Mouse (Mus musculus) liver, postnatal 0 days (tissue): Measurements from ENCODE around the gene Zc3hav1. TPM values are rescaled to one million over a fixed set of nuclear protein-coding genes. Genes with fewer than 3 reads are reported as not detected.
A peak's percentile ranks its signal among the peaks of the same experiment; 100 is the strongest.

Experiments used
- ATAC-seq: fragments of 200-750 bp; cut with Nextera tagmentation; 2 replicates; pipeline ENCODE4 v1.8.0; 2017; ENCODE audit warnings: mild to moderate bottlenecking, moderate library complexity
- DNase-seq: peaks from one replicate; pipeline ENCODE4 v3.0.0-alpha.2; 2016
- H3K27ac ChIP-seq: fragments of 300-500 bp; sonication (generic); 2 replicates; pipeline ENCODE4 v1.5.1; 2014; ENCODE audit warnings: antibody characterized with exemption, moderate library complexity, mild to moderate bottlenecking, low read depth
- H3K27me3 ChIP-seq: fragments of 300-500 bp; sonication (generic); 2 replicates; pipeline ENCODE4 v1.6.1; 2014; ENCODE audit warnings: low read length, control low read depth, mixed read lengths; ENCODE audit not compliant: insufficient read depth
- H3K36me3 ChIP-seq: fragments of 300-500 bp; sonication (generic); replicated peaks from 2 replicates; pipeline ENCODE4 v1.6.1; 2014; ENCODE audit warnings: mild to moderate bottlenecking, control low read depth, low read length, moderate library complexity, mixed read lengths; ENCODE audit not compliant: insufficient read depth
- H3K4me1 ChIP-seq: fragments of 300-500 bp; sonication (generic); 2 replicates; pipeline ENCODE4 v1.6.1; 2014; ENCODE audit warnings: antibody characterized with exemption, mild to moderate bottlenecking, control low read depth; ENCODE audit not compliant: insufficient read depth
- H3K4me2 ChIP-seq: fragments of 300-500 bp; sonication (generic); 2 replicates; pipeline ENCODE4 v1.6.1; 2014; ENCODE audit warnings: low read depth, mild to moderate bottlenecking, low read length, moderate library complexity, mixed read lengths
- H3K4me3 ChIP-seq: fragments of 300-500 bp; sonication (generic); 2 replicates; pipeline ENCODE4 v1.5.1; 2014; ENCODE audit warnings: low read depth, low read length
- H3K9ac ChIP-seq: fragments of 300-500 bp; sonication (generic); replicated peaks from 2 replicates; pipeline ENCODE4 v1.6.1; 2014; ENCODE audit warnings: mild to moderate bottlenecking, moderate library complexity
- H3K9me3 ChIP-seq: fragments of 300-500 bp; sonication (generic); 2 replicates; pipeline ENCODE4 v1.6.1; 2016; ENCODE audit warnings: mild to moderate bottlenecking, control low read depth, low read length, mixed read lengths
- CTCF ChIP-seq: sonication (generic); IDR thresholded peaks from 2 replicates; pipeline ENCODE4 v1.5.1; 2016; ENCODE audit warnings: antibody characterized with exemption, low read depth
- EP300 ChIP-seq: IDR thresholded peaks from 2 replicates; pipeline ENCODE4 v1.6.1; 2016; ENCODE audit warnings: antibody characterized with exemption, low read depth, mild to moderate bottlenecking
- WGBS: fragments of 180-500 bp; shearing (Covaris S2); extraction: QIAGEN DNeasy Blood & Tissue Kit; methylation state at CpG from one replicate; pipeline ENCODE4 v1.1.7; 2014; ENCODE audit not compliant: insufficient replicate concordance; 5-methylcytosine and 5-hydroxymethylcytosine counted together
- polyA plus RNA-seq: library from polyadenylated mRNA; unstranded; fragments of >200 nt; fragmentation: Nextera tagmentation; extraction: Ambion mirVana; gene quantifications from 2 replicates; pipeline ENCODE4 v1.2.1, GENCODE M21; 2015

Zc3hav1 gene
- polyA plus RNA-seq, 1 experiment from 2014 or later, result 16.6 TPM

DNA sequence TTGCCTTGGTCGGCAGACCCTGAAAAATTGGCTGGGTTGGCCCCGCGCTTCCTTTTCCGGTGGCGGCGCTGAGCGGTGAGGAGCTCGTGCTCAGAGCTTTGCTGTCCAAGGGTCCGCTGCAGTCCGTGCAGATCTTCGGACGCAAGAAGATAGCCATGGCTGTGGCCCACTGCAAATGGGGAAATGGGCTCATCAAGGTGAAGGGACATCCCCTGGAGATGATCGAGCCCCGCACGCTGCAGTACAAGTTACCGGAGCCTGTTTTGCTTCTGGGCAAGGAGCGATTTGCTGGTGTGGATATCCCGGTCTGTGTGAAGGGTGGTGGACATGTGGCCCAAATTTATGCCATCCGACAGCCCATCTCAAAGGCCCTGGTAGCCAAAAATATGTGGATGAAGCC lies 70.0 kb downstream of the Zc3hav1 start:
- 95% methylated on average over 19 of the region's 19 CpGs for WGBS
- ATAC-seq (no peak), DNase-seq (no peak)
- Histone ChIP-seq H3K36me3 (0 out of 2 replicates have a peak, but pooled peaks cover 2% of the 10 kb centered on the region), H3K9ac (no peak overlapping the region), H3K4me2 (no peak overlapping the region), H3K4me1 (no peaks in the 10 kb centered on the region), H3K4me3 (no peak overlapping the region), H3K27me3 (no peaks in the 10 kb centered on the region), H3K9me3 (peaks cover 5% of the 10 kb centered on the region; the same call in 1 of the 2 replicates), H3K27ac (no peak overlapping the region)
- TF ChIP-seq CTCF (no peak), EP300 (no peak)

GRCm38 (mm10) chr6:38264466-38264865 lies 89.9 kb downstream of the Zc3hav1 start:
- no peak overlapping the region for H3K9ac ChIP-seq
- TF ChIP-seq CTCF (no peak), EP300 (no peak)
- H3K4me1 ChIP-seq, result no peaks in the 10 kb centered on the region
- no peak overlapping the region for H3K27ac ChIP-seq
- no peak overlapping the region for H3K4me2 ChIP-seq
- H3K36me3 ChIP-seq, result no peaks in the 10 kb centered on the region
- 61% methylated on average over 7 of the region's 7 CpGs for WGBS
- no peak for DNase-seq
- no peaks in the 10 kb centered on the region for H3K9me3 ChIP-seq
- H3K4me3 ChIP-seq, result no peak overlapping the region
- no peaks in the 10 kb centered on the region for H3K27me3 ChIP-seq
- no peak for ATAC-seq

- DNase-seq (no peak), ATAC-seq (no peak)
- H3K9ac ChIP-seq, result no peak overlapping the region
- H3K36me3 ChIP-seq, result no peaks in the 10 kb centered on the region
- no peak overlapping the region for H3K27ac ChIP-seq
- WGBS, result 55% methylated on average over 5 of the region's 5 CpGs
- H3K9me3 ChIP-seq, result no peaks in the 10 kb centered on the region
- no peaks in the 10 kb centered on the region for H3K4me1 ChIP-seq
- TF ChIP-seq CTCF, result no peak
- no peak for TF ChIP-seq EP300
- no peak overlapping the region for H3K4me3 ChIP-seq
- H3K4me2 ChIP-seq, result no peak overlapping the region
- no peaks in the 10 kb centered on the region for H3K27me3 ChIP-seq
Observed at GRCm38 (mm10) chr6:38263393-38264159, 90.8 kb downstream of the Zc3hav1 start.

DNA sequence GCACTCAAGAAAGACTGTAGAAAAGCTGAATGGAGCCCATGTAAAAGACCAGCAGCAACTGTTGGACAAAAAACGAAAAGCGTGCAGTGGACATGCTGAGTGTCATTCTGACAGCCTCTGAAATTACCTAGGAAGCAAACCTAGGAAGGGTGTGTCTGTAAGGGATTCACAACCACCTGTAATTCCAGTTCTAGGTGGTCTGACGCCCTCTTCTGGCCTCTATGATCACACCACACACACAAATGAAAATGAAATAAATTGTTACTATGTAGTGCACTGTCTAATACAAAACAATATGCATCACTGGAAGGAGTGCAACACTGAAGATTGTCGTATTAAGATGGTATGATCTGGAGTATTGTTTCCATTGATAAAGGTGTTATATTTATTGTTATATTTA lies 92.5 kb downstream of the Zc3hav1 start:
- no peak overlapping the region for H3K4me3 ChIP-seq
- no peaks in the 10 kb centered on the region for H3K27me3 ChIP-seq
- TF ChIP-seq EP300 (no peak), CTCF (0 out of 2 replicates have a peak, but pooled peaks have one; percentile 11)
- no peaks in the 10 kb centered on the region for H3K4me1 ChIP-seq
- H3K36me3 ChIP-seq, result no peaks in the 10 kb centered on the region
- 72% methylated on average over 4 of the region's 4 CpGs for WGBS
- no peak overlapping the region for H3K9ac ChIP-seq
- H3K9me3 ChIP-seq, result no peaks in the 10 kb centered on the region
- DNase-seq (no peak), ATAC-seq (no peak)
- no peak overlapping the region for H3K4me2 ChIP-seq
- H3K27ac ChIP-seq, result no peak overlapping the region

DNA sequence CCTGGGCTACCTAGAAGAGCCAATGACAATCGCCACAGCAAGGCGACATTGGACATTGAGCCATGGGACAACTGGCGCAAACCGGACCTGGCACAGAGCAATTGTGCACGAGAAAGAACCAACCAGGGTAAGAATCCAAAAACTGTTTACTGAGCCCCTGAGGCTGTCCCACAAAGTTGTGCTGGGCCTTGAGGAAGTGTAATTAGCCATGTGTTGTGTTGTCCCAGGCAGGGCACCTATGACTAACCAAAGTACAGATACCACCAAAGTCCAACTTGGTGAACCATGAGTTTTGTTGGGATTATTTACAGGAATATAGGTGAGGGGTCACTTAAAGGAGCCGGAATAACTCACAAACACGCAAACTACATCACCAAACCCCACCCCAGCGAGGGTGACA lies 96.9 kb downstream of the Zc3hav1 start:
- H3K36me3 ChIP-seq, result no peaks in the 10 kb centered on the region
- H3K4me1 ChIP-seq, result 0 out of 2 replicates have a peak, but pooled peaks cover 3% of the 10 kb centered on the region
- ATAC-seq (peak; percentile 43; the same call in 1 of the 2 replicates), DNase-seq (no peak)
- no peak overlapping the region for H3K27ac ChIP-seq
- no peak overlapping the region for H3K4me3 ChIP-seq
- H3K27me3 ChIP-seq, result peaks cover 8% of the 10 kb centered on the region
- H3K9me3 ChIP-seq, result no peaks in the 10 kb centered on the region
- H3K4me2 ChIP-seq, result no peak overlapping the region
- 89% methylated on average over 8 of the region's 8 CpGs for WGBS
- TF ChIP-seq EP300, result no peak
- TF ChIP-seq CTCF, result no peak
- H3K9ac ChIP-seq, result no peak overlapping the region

- Histone ChIP-seq H3K9ac (no peak overlapping the region), H3K27me3 (peaks cover 8% of the 10 kb centered on the region), H3K27ac (no peak overlapping the region), H3K4me3 (no peak overlapping the region), H3K9me3 (no peaks in the 10 kb centered on the region), H3K4me1 (0 out of 2 replicates have a peak, but pooled peaks cover 3% of the 10 kb centered on the region), H3K4me2 (no peak overlapping the region), H3K36me3 (no peaks in the 10 kb centered on the region)
- no peak for ATAC-seq
- TF ChIP-seq EP300 (no peak), CTCF (no peak)
- no peak for DNase-seq
- 50% methylated on average over 4 of the region's 4 CpGs for WGBS
Observed at GRCm38 (mm10) chr6:38256793-38257192, 97.6 kb downstream of the Zc3hav1 start.
